Mouse (Mus musculus) forebrain, embryonic 13.5 days (tissue): ENCODE results near the gene 1810055G02Rik. TPM values are rescaled to one million over a fixed set of nuclear protein-coding genes. Genes with fewer than 3 reads are reported as not detected.

Experiments
- ATAC-seq: fragments of 200-750 bp; cut with Nextera tagmentation; 2 replicates; pipeline ENCODE4 v1.8.0; 2017
- H3K27ac ChIP-seq: fragments of 300-500 bp; sonication (generic); 2 replicates; pipeline ENCODE4 v1.5.1; 2015; ENCODE audit warnings: inconsistent platforms, mild to moderate bottlenecking, moderate library complexity
- H3K27me3 ChIP-seq: fragments of 300-500 bp; sonication (generic); 2 replicates; pipeline ENCODE4 v1.6.1; 2015; ENCODE audit warnings: mild to moderate bottlenecking, inconsistent platforms
- H3K36me3 ChIP-seq: fragments of 300-500 bp; sonication (generic); 2 replicates; pipeline ENCODE4 v1.6.1; 2015; ENCODE audit warnings: mild to moderate bottlenecking, inconsistent platforms; ENCODE audit not compliant: poor library complexity, severe bottlenecking
- H3K4me1 ChIP-seq: fragments of 300-500 bp; sonication (generic); 2 replicates; pipeline ENCODE4 v1.6.1; 2015; ENCODE audit warnings: inconsistent platforms
- H3K4me2 ChIP-seq: fragments of 300-500 bp; sonication (generic); 2 replicates; pipeline ENCODE4 v1.6.1; 2015; ENCODE audit warnings: inconsistent platforms, mild to moderate bottlenecking, moderate library complexity
- H3K4me3 ChIP-seq: fragments of 300-500 bp; sonication (generic); 2 replicates; pipeline ENCODE4 v1.5.1; 2015; ENCODE audit warnings: mild to moderate bottlenecking, inconsistent platforms
- H3K9ac ChIP-seq: fragments of 300-500 bp; sonication (generic); 2 replicates; pipeline ENCODE4 v1.6.1; 2015; ENCODE audit warnings: mild to moderate bottlenecking, inconsistent platforms
- H3K9me3 ChIP-seq: fragments of 300-500 bp; sonication (generic); replicated peaks from 2 replicates; pipeline ENCODE4 v1.6.1; 2016; ENCODE audit warnings: inconsistent platforms
- WGBS: fragments of 180-500 bp; shearing (Covaris S2); methylation state at CpG from one replicate; pipeline ENCODE4 v1.1.7; 2015; 5-methylcytosine and 5-hydroxymethylcytosine counted together
- polyA plus RNA-seq: library from polyadenylated mRNA; unstranded; fragments of >200 nt; fragmentation: Nextera tagmentation; extraction: Ambion mirVana; gene quantifications from 2 replicates; pipeline ENCODE4 v1.2.1, GENCODE M21; 2015

Gene 1810055G02Rik
- polyA plus RNA-seq, 1 experiment from 2014 or later = 27.8 TPM

DNA sequence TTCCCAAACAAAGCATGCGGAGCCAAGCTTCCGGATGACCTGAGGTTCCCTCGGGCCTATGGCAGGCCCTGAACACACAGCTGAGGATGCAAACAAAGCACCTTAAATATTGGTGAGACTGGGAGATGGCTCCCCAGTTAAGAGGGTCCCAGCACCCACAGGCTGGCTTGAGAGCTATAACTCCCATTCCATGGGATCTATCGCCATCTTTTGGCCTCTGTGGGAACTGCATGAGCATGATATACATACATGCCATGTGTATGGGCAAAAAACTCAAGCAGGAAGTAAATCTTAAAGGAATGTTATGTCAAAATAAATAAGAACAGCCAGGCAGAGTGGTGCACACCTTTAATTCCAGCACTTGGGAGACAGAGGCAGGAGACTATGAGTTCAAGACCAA is 15.8 kb downstream of the 1810055G02Rik start:
- 76% methylated on average over 4 of the region's 4 CpGs for WGBS

DNA sequence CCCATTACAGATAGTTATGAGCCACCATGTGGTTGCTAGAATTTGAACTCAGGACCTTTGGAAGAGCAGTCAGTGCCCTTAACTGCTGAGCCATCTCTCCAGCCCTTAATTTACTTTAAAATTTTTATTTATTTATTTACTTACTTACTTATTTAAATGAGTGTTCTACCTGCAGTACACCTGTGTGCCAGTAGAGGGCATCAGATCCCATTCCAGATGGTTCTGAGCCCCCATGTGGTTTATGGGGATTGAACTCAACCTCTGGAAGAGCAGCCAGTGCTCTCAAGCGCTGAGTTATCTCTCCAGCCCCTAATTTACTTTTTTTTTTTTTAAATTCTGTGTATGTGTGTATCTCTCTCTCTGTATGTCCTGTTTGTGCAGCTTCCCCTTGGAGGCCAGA is 16.7 kb downstream of the 1810055G02Rik start:
- Histone ChIP-seq H3K27ac (no peak overlapping the region), H3K9me3 (0 out of 2 replicates have a peak, but pooled peaks cover 6% of the 10 kb centered on the region), H3K4me2 (no peak overlapping the region), H3K36me3 (no peaks in the 10 kb centered on the region), H3K27me3 (no peaks in the 10 kb centered on the region), H3K4me3 (no peak overlapping the region), H3K4me1 (0 out of 2 replicates have a peak, but pooled peaks cover 3% of the 10 kb centered on the region), H3K9ac (no peak overlapping the region)
- WGBS = 38% methylated on average over 1 of the region's 1 CpGs
- ATAC-seq = no peak

More for the DNA sequence above, 15.8 kb downstream of the 1810055G02Rik start:
- Histone ChIP-seq H3K4me3 (no peak overlapping the region), H3K9ac (no peak overlapping the region), H3K4me1 (peaks cover 11% of the 10 kb centered on the region), H3K27me3 (no peaks in the 10 kb centered on the region), H3K36me3 (no peaks in the 10 kb centered on the region), H3K9me3 (0 out of 2 replicates have a peak, but pooled peaks cover 6% of the 10 kb centered on the region), H3K4me2 (no peak overlapping the region), H3K27ac (no peak overlapping the region)
- no peak for ATAC-seq

DNA sequence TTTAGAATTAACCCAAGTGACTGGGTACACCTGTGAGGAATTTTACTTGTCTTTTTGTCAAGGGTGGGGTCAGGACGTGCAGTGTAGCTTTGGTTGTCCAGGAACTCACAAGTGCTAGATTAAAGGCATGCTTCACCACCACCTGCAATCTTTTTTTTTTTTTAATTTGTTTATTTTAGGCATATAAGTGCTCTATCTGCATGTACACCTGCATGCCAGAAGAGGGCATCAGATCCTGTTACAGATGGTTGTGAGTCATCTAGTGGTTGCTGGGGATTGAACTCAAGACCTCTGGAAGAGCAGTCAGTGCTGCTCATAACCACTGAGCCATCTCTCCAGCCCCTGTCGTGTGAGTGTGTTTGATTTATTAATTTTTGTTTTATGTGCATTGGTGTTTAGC is 20.8 kb downstream of the 1810055G02Rik start:
- Histone ChIP-seq H3K9ac (no peak overlapping the region), H3K9me3 (0 out of 2 replicates have a peak, but pooled peaks cover 1% of the 10 kb centered on the region), H3K4me2 (no peak overlapping the region), H3K4me1 (no peaks in the 10 kb centered on the region), H3K36me3 (no peaks in the 10 kb centered on the region), H3K27ac (no peak overlapping the region), H3K4me3 (no peak overlapping the region), H3K27me3 (no peaks in the 10 kb centered on the region)
- ATAC-seq = no peak
- WGBS = 76% methylated on average over 2 of the region's 2 CpGs

DNA sequence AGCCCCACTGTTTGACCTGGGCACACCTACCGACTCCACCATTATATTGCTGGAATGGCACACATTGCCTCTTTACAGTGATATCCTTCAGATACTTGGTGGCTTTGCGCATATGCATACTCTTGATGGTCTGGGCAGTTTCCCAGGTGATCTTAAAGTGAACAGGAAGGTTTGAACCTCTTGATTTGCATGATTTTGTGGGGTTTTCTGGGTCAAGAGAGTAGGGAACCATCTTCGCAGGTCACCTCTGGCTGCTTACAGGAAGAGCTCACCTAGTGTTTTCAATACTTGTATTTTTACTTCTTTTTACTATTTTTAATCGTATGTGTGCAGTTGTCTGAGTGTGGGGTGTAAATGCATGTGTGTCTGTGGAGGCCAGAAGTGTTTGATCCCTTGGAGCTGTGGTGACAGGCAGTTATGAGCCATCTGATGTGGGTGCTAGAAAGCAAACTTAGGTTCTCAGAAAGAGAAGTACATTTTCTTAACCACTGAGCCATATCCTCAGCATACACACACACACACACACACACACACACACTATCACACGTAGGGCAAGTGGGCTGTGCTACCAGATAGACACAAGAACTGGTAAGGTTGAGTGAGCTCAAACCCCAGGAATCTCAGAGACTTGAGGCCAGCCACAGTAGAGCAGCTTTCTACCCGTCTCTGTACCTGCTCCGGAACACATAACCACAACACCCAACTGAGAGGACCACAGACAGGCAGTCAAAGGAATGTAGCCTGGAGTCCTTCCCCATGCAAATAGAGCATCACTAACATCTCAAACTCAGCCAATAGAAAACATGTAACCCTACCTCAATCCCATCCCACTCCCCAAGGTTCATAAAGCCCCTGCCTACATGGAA is 22.9 kb downstream of the 1810055G02Rik start:
- no peak overlapping the region for H3K4me2 ChIP-seq
- H3K27ac ChIP-seq = no peak overlapping the region
- H3K9me3 ChIP-seq = no peaks in the 10 kb centered on the region
- H3K27me3 ChIP-seq = no peaks in the 10 kb centered on the region
- WGBS = 83% methylated on average over 7 of the region's 7 CpGs
- no peaks in the 10 kb centered on the region for H3K36me3 ChIP-seq
- no peak for ATAC-seq
- no peaks in the 10 kb centered on the region for H3K4me1 ChIP-seq
- H3K4me3 ChIP-seq = no peak overlapping the region
- no peak overlapping the region for H3K9ac ChIP-seq

DNA sequence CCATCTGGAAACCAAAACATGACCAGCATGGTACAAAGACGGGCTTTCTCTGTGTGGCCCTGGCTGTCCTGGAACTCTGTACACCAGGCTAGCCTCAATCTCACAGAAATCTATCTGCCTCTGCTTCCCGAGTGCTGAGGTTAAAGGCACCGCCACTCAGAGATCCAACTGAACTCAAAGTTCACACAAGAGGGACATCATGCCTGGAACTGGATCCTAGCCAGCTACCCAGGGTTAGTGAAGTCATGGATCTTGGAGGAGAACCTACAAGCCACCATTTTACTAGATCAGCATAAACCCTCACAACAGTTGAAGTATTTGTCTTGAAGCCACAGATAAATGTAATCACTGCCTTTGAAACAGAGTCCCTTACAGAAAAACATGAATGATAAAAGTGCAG is 27.9 kb downstream of the 1810055G02Rik start:
- Histone ChIP-seq H3K27me3 (no peaks in the 10 kb centered on the region), H3K9ac (no peak overlapping the region), H3K27ac (no peak overlapping the region), H3K4me2 (no peak overlapping the region), H3K9me3 (no peaks in the 10 kb centered on the region), H3K4me1 (no peaks in the 10 kb centered on the region), H3K4me3 (no peak overlapping the region), H3K36me3 (no peaks in the 10 kb centered on the region)
- 90% methylated on average over 3 of the region's 3 CpGs for WGBS
- ATAC-seq = no peak

DNA sequence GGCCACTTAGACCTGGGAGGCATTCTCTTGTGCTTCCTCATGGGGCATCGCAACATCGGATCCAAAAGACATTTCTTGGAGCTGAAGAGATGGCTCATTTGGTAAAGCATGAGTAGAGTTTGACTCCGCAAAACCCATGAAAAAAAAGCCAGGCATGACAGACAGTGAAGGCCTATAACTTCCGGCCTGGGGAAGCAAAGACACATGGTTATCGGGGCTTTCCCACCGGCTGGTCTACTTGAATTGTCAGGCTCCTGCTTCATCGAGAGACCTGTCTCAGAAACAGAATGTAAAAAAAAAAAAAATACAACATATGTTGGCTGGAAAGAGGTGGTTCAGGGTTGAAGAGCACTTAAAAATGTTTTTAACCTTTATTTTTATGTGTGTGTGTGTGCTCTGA is 31.6 kb downstream of the 1810055G02Rik start:
- Histone ChIP-seq H3K9me3 (no peaks in the 10 kb centered on the region), H3K4me3 (no peak overlapping the region), H3K27me3 (no peaks in the 10 kb centered on the region), H3K9ac (no peak overlapping the region), H3K27ac (no peak overlapping the region), H3K36me3 (no peaks in the 10 kb centered on the region), H3K4me2 (no peak overlapping the region), H3K4me1 (peaks cover 14% of the 10 kb centered on the region)
- WGBS = 92% methylated on average over 7 of the region's 7 CpGs
- ATAC-seq = no peak

DNA sequence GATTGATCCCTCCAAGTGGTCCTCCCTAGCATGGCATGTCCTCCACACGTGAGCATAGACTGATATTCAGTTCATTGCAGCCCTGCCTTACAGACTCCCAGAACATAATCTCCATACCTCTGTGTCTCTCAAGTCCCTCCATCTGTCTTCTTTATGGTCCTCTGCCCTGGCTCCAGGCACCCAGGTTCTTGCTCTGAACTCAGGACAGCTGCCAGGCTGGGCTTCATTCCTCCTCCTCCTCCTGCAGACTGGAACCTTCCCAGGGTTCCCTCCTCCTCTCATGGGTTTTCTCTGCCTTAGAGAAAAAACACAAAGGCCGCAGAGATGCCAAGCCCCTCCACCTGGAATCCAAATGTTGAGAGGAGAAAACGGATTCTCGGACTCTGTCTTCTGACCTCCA is 34.6 kb downstream of the 1810055G02Rik start:
- Histone ChIP-seq H3K27ac (no peak overlapping the region; the same call in 1 of the 2 replicates), H3K36me3 (no peaks in the 10 kb centered on the region), H3K4me1 (peaks cover 14% of the 10 kb centered on the region), H3K9ac (no peak overlapping the region), H3K27me3 (no peaks in the 10 kb centered on the region), H3K4me2 (peak overlapping the region; percentile 72), H3K4me3 (no peak overlapping the region), H3K9me3 (no peaks in the 10 kb centered on the region)
- ATAC-seq = no peak
- 47% methylated on average over 4 of the region's 4 CpGs for WGBS

DNA sequence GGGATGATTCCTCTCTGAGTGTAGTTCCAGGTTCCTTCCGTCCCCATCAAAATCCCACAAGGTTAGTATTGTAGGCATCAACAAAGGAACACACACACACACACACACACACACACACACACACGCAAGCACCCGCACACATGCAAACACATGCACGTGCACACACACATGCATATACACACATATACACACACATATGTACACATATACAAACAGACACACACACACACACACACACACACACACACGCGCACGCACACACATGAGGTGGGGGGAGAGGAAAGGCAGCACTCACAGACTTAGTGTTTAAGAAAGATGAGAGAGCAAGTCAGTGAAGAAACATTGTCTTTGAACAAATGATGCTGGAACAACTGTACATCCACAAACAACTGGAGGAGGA is 35.3 kb downstream of the 1810055G02Rik start:
- Histone ChIP-seq H3K36me3 (no peaks in the 10 kb centered on the region), H3K4me3 (peak overlapping the region; percentile 52), H3K4me1 (peaks cover 14% of the 10 kb centered on the region), H3K4me2 (peak overlapping the region; percentile 72), H3K27ac (no peak overlapping the region), H3K9ac (peak overlapping the region; percentile 82; the same call in 1 of the 2 replicates), H3K27me3 (no peaks in the 10 kb centered on the region), H3K9me3 (peaks cover under 1% of the 10 kb centered on the region; the same call in 1 of the 2 replicates)
- 0 out of 2 replicates have a peak, but pooled peaks have one; percentile 24 for ATAC-seq
- WGBS = 73% methylated on average over 7 of the region's 7 CpGs

DNA sequence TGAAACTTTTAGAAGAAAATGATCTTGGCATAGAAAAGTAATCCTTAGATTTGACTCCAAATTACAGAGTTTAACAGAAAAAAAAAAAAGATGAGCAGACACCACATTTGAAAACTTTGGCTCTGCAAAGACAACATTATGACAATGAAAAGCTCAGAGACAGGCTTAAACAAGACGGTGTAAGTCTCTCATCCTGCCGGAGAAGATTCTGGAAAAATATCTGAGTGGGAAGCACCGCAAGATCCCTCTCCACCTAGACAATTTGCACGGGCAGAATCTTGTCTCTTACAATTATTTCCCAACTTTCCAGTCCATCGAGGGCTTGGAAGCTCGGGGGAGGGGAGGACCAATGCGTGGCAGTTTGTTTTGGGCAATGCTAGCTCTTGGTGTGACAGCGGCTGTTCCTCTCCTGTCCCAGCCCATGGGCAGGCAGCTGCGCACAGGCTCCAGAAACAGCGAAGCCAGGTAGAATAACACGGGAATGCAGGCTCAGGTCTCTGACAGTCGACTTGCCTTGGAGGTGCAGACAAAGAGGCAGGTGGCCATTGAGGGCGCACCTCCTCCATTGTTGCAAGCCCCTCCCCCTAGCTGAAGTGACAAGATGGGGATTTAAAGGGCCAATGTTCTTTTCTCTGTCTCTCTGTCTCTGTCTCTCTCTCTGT is 35.9 kb downstream of the 1810055G02Rik start:
- Histone ChIP-seq H3K4me2 (peak overlapping the region; percentile 72), H3K27ac (peak overlapping the region; percentile 88), H3K4me1 (peaks cover 14% of the 10 kb centered on the region), H3K27me3 (no peaks in the 10 kb centered on the region), H3K4me3 (peak overlapping the region; percentile 52), H3K9ac (peak overlapping the region; percentile 82), H3K36me3 (no peaks in the 10 kb centered on the region), H3K9me3 (peaks cover 2% of the 10 kb centered on the region; the same call in 1 of the 2 replicates)
- WGBS = 3% methylated on average over 13 of the region's 13 CpGs
- ATAC-seq = peak; percentile 77

DNA sequence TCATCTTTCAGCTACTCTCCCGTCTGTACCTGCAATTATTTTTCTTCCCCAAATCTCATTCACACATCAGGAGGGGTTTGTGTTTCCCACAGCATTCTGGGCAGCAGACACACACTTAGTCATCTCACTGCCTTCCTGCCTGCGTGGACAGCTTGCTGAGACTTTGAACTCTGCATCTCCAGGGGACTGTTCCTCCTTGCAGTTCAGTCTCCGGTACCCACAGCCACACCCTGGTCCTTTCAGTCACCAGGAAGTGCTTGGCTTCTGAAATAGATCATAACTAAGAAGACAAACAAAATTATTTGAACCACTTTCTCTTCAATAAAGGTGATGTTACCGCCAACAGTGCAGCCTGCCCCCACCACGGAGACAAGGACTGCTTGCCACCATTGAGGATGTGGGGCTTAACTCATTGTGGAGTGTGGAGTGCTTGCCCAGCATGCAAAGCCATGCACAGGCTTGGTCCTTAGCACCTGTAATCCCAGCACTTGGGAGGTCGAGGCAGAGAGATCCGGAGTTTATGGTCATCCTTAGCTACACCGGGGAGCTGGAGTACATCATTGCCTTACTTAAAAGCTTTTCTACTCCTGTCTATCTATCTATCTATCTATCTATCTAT is 44.6 kb downstream of the 1810055G02Rik start:
- Histone ChIP-seq H3K4me3 (no peak overlapping the region), H3K36me3 (no peaks in the 10 kb centered on the region), H3K27me3 (no peaks in the 10 kb centered on the region), H3K4me2 (no peak overlapping the region), H3K27ac (no peak overlapping the region), H3K9me3 (peaks cover 2% of the 10 kb centered on the region; the same call in 1 of the 2 replicates), H3K4me1 (no peaks in the 10 kb centered on the region), H3K9ac (no peak overlapping the region)
- no peak for ATAC-seq
- WGBS = 61% methylated on average over 8 of the region's 8 CpGs

DNA sequence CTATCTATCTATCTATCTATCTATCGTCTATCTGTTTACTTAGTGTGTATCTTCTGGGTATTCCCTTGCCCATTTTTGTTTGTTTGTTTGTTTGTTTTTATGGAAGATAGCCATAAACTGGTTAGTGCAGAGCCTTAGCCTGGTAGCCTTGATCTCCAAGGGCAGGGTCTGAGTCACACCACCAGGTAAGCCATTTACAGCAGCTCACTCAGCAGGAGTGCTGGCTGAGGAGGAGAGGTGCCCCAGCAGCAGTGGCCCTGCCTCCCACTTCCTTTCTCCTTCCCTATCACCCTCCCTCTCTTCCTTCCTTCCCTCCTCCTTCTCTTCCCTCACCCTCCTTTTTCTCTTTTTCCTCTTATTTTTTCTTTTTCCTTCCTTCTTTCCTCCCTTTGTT is 45.1 kb downstream of the 1810055G02Rik start:
- Histone ChIP-seq H3K36me3 (no peaks in the 10 kb centered on the region), H3K4me3 (no peak overlapping the region), H3K9me3 (peaks cover 2% of the 10 kb centered on the region; the same call in 1 of the 2 replicates), H3K27me3 (no peaks in the 10 kb centered on the region), H3K9ac (no peak overlapping the region), H3K4me2 (no peak overlapping the region), H3K27ac (no peak overlapping the region), H3K4me1 (no peaks in the 10 kb centered on the region)
- no peak for ATAC-seq
- WGBS = 89% methylated on average over 1 of the region's 1 CpGs

DNA sequence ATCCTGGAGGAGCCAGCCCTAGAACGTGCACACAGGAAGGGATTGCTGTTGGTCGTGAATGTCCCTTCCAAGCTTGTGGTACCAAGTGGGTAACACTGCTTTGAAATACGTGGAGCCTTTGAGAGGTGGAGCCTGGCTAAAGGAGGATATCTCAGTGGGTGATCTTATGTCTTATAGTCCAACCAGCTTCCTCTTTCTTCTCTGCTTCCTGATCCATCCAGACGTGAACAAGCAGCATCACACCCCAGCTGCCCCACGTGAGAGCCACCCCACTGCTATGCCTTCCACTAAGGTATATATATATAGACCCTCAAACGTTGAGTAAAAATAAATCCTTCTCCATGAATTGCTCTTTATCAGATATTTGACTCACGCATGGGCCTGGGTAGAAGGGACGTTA is 45.6 kb downstream of the 1810055G02Rik start:
- H3K9me3 ChIP-seq = no peaks in the 10 kb centered on the region
- no peak overlapping the region for H3K9ac ChIP-seq
- H3K27ac ChIP-seq = no peak overlapping the region
- H3K4me1 ChIP-seq = no peaks in the 10 kb centered on the region
- ATAC-seq = no peak
- H3K4me2 ChIP-seq = no peak overlapping the region
- no peaks in the 10 kb centered on the region for H3K36me3 ChIP-seq
- WGBS = 63% methylated on average over 8 of the region's 8 CpGs
- no peaks in the 10 kb centered on the region for H3K27me3 ChIP-seq
- H3K4me3 ChIP-seq = no peak overlapping the region
